Mouse (Mus musculus) embryonic facial prominence, embryonic 10.5 days (tissue): ENCODE results near the gene Pitpnm3. TPM values are rescaled to one million over a fixed set of nuclear protein-coding genes. Genes with fewer than 3 reads are reported as not detected.

Source experiments
- DNase-seq: peaks from one replicate; pipeline ENCODE4 v3.0.0-alpha.2; 2017; ENCODE audit warnings: low spot score
- H3K27ac ChIP-seq: fragments of 300-500 bp; sonication (generic); replicated peaks from 2 replicates; pipeline ENCODE4 v1.5.1; 2016; ENCODE audit warnings: mild to moderate bottlenecking
- H3K27me3 ChIP-seq: fragments of 300-500 bp; sonication (generic); replicated peaks from 2 replicates; pipeline ENCODE4 v1.6.1; 2016; ENCODE audit warnings: low read depth, mild to moderate bottlenecking; ENCODE audit not compliant: poor library complexity, severe bottlenecking
- H3K36me3 ChIP-seq: fragments of 300-500 bp; sonication (generic); replicated peaks from 2 replicates; pipeline ENCODE4 v1.6.1; 2016; ENCODE audit warnings: mild to moderate bottlenecking, moderate library complexity
- H3K4me1 ChIP-seq: fragments of 300-500 bp; sonication (generic); 2 replicates; pipeline ENCODE4 v1.6.1; 2016
- H3K4me3 ChIP-seq: fragments of 300-500 bp; sonication (generic); 2 replicates; pipeline ENCODE4 v1.5.1; 2016; ENCODE audit warnings: mild to moderate bottlenecking, moderate library complexity
- H3K9me3 ChIP-seq: fragments of 300-500 bp; sonication (generic); 2 replicates; pipeline ENCODE4 v1.6.1; 2016; ENCODE audit warnings: mild to moderate bottlenecking
- WGBS: fragments of 180-500 bp; shearing (Covaris S2); methylation state at CpG from one replicate; pipeline ENCODE4 v1.1.7; 2016; 5-methylcytosine and 5-hydroxymethylcytosine counted together
- polyA plus RNA-seq: library from polyadenylated mRNA; unstranded; fragments of >200 nt; fragmentation: Nextera tagmentation; extraction: Ambion mirVana; gene quantifications from 2 replicates; pipeline ENCODE4 v1.2.1, GENCODE M21; 2016

The Pitpnm3 gene
- polyA plus RNA-seq, 1 experiment from 2014 or later, result 0.24 TPM

GRCm38 (mm10) chr11:72132266-72132665 is 3.3 kb downstream of the Pitpnm3 start:
- no peak overlapping the region for H3K27ac ChIP-seq
- no peak overlapping the region for H3K4me3 ChIP-seq
- WGBS, result 22% methylated on average over 3 of the region's 3 CpGs
- H3K9me3 ChIP-seq, result no peaks in the 10 kb centered on the region
- no peaks in the 10 kb centered on the region for H3K36me3 ChIP-seq
- peaks cover 80% of the 10 kb centered on the region for H3K27me3 ChIP-seq
- H3K4me1 ChIP-seq, result peaks cover 46% of the 10 kb centered on the region
- no peak for DNase-seq

- H3K9me3 ChIP-seq, result no peaks in the 10 kb centered on the region
- 89% methylated on average over 1 of the region's 1 CpGs for WGBS
- no peak for DNase-seq
- H3K36me3 ChIP-seq, result no peaks in the 10 kb centered on the region
- H3K4me1 ChIP-seq, result peaks cover 46% of the 10 kb centered on the region
- H3K4me3 ChIP-seq, result no peak overlapping the region
- peaks cover 74% of the 10 kb centered on the region for H3K27me3 ChIP-seq
- no peak overlapping the region for H3K27ac ChIP-seq
Measured at GRCm38 (mm10) chr11:72131697-72132096, 3.9 kb downstream of the Pitpnm3 start.

GRCm38 (mm10) chr11:72130905-72131304 is 4.7 kb downstream of the Pitpnm3 start:
- H3K9me3 ChIP-seq, result no peaks in the 10 kb centered on the region
- no peak for DNase-seq
- no peaks in the 10 kb centered on the region for H3K36me3 ChIP-seq
- no peak overlapping the region for H3K4me3 ChIP-seq
- H3K27ac ChIP-seq, result no peak overlapping the region
- WGBS, result 79% methylated on average over 3 of the region's 3 CpGs
- peaks cover 41% of the 10 kb centered on the region for H3K4me1 ChIP-seq
- H3K27me3 ChIP-seq, result peaks cover 66% of the 10 kb centered on the region

GRCm38 (mm10) chr11:72130472-72130871 is 5.1 kb downstream of the Pitpnm3 start:
- Histone ChIP-seq H3K4me3 (no peak overlapping the region), H3K27ac (0 out of 2 replicates have a peak overlapping the region, but pooled peaks have one; percentile 0), H3K9me3 (no peaks in the 10 kb centered on the region), H3K36me3 (no peaks in the 10 kb centered on the region), H3K4me1 (peaks cover 37% of the 10 kb centered on the region), H3K27me3 (peaks cover 62% of the 10 kb centered on the region)
- no peak for DNase-seq
- WGBS, result 64% methylated on average over 3 of the region's 3 CpGs

GRCm38 (mm10) chr11:72130021-72130420 is 5.6 kb downstream of the Pitpnm3 start:
- Histone ChIP-seq H3K27ac (0 out of 2 replicates have a peak overlapping the region, but pooled peaks have one; percentile 0), H3K27me3 (peaks cover 58% of the 10 kb centered on the region), H3K36me3 (no peaks in the 10 kb centered on the region), H3K4me3 (no peak overlapping the region), H3K9me3 (no peaks in the 10 kb centered on the region), H3K4me1 (peaks cover 32% of the 10 kb centered on the region)
- no peak for DNase-seq
- WGBS, result 15% methylated on average over 11 of the region's 11 CpGs

- no peak overlapping the region for H3K4me3 ChIP-seq
- H3K27me3 ChIP-seq, result peaks cover 50% of the 10 kb centered on the region
- DNase-seq, result no peak
- WGBS, result 76% methylated on average over 8 of the region's 8 CpGs
- no peak overlapping the region for H3K27ac ChIP-seq
- H3K9me3 ChIP-seq, result no peaks in the 10 kb centered on the region
- H3K4me1 ChIP-seq, result peaks cover 28% of the 10 kb centered on the region
- H3K36me3 ChIP-seq, result no peaks in the 10 kb centered on the region
Measured at GRCm38 (mm10) chr11:72129032-72129894, 6.3 kb downstream of the Pitpnm3 start.

- Histone ChIP-seq H3K36me3 (no peaks in the 10 kb centered on the region), H3K9me3 (no peaks in the 10 kb centered on the region), H3K4me1 (peaks cover 21% of the 10 kb centered on the region), H3K27ac (no peak overlapping the region), H3K27me3 (peaks cover 34% of the 10 kb centered on the region), H3K4me3 (no peak overlapping the region)
- WGBS, result 75% methylated on average over 5 of the region's 5 CpGs
- no peak for DNase-seq
Measured at GRCm38 (mm10) chr11:72127450-72128189, 8.0 kb downstream of the Pitpnm3 start.

- Histone ChIP-seq H3K4me3 (no peak overlapping the region), H3K4me1 (peaks cover 11% of the 10 kb centered on the region), H3K27me3 (peaks cover 15% of the 10 kb centered on the region), H3K27ac (no peak overlapping the region), H3K9me3 (no peaks in the 10 kb centered on the region), H3K36me3 (no peaks in the 10 kb centered on the region)
- DNase-seq, result no peak
- WGBS, result 79% methylated on average over 3 of the region's 3 CpGs
Measured at GRCm38 (mm10) chr11:72125781-72126180, 9.8 kb downstream of the Pitpnm3 start.

- Histone ChIP-seq H3K27me3 (no peaks in the 10 kb centered on the region), H3K4me1 (no peaks in the 10 kb centered on the region), H3K9me3 (no peaks in the 10 kb centered on the region), H3K36me3 (no peaks in the 10 kb centered on the region), H3K4me3 (no peak overlapping the region), H3K27ac (no peak overlapping the region)
- WGBS, result 81% methylated on average over 4 of the region's 4 CpGs
- no peak for DNase-seq
Measured at GRCm38 (mm10) chr11:72123531-72123930, 12.0 kb downstream of the Pitpnm3 start.

- H3K36me3 ChIP-seq, result no peaks in the 10 kb centered on the region
- DNase-seq, result no peak
- no peak overlapping the region for H3K4me3 ChIP-seq
- no peaks in the 10 kb centered on the region for H3K4me1 ChIP-seq
- 92% methylated on average over 6 of the region's 6 CpGs for WGBS
- H3K27ac ChIP-seq, result no peak overlapping the region
- H3K27me3 ChIP-seq, result no peaks in the 10 kb centered on the region
- no peaks in the 10 kb centered on the region for H3K9me3 ChIP-seq
Measured at GRCm38 (mm10) chr11:72120354-72120753, 15.2 kb downstream of the Pitpnm3 start.

- WGBS, result 85% methylated on average over 3 of the region's 3 CpGs
Measured at GRCm38 (mm10) chr11:72118630-72119029, 16.9 kb downstream of the Pitpnm3 start.

GRCm38 (mm10) chr11:72113296-72113695 is 22.3 kb downstream of the Pitpnm3 start:
- Histone ChIP-seq H3K27me3 (no peaks in the 10 kb centered on the region), H3K27ac (no peak overlapping the region), H3K36me3 (no peaks in the 10 kb centered on the region), H3K9me3 (no peaks in the 10 kb centered on the region), H3K4me1 (no peaks in the 10 kb centered on the region), H3K4me3 (no peak overlapping the region)
- peak; percentile 25 for DNase-seq
- WGBS, result 64% methylated on average over 4 of the region's 4 CpGs

More at GRCm38 (mm10) chr11:72118630-72119029, 16.9 kb downstream of the Pitpnm3 start:
- no peak for DNase-seq
- Histone ChIP-seq H3K27ac (no peak overlapping the region), H3K36me3 (no peaks in the 10 kb centered on the region), H3K27me3 (no peaks in the 10 kb centered on the region), H3K9me3 (no peaks in the 10 kb centered on the region), H3K4me1 (no peaks in the 10 kb centered on the region), H3K4me3 (no peak overlapping the region)
